Mouse (Mus musculus): ENCODE measurements around the gene Yipf2. TPM values are rescaled to one million over a fixed set of nuclear protein-coding genes. Genes with fewer than 3 reads are reported as not detected.
A peak's percentile ranks its signal among the peaks of the same experiment; 100 is the strongest.

The Yipf2 gene
- polyA plus RNA-seq, 1 experiment: 12.5 TPM

DNA sequence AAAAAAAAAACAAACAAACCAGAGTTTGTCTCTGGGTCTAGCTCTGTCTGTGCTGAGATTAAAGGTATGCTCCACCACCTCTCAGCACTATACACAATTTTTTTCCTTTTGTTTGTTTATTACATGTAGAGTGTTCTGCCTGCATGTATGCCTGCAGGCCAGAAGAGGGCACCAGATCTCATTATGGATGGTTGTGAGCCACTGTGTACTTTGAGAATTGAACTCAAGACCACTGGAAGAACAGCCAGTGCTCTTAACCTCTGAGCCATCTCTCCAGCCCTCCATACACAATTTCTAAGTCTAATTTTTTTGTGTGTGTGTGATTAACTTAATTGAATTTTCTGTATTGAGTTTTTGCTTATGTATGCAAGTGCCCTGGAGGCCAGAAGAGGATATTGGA, 33.9 kb upstream of the Yipf2 start:
- no peaks in the 10 kb centered on the region for H3K27me3 ChIP-seq (ENCODE audit: control insufficient read depth, insufficient read depth, insufficient read length)
- H3ac ChIP-seq (ENCODE audit: control insufficient read depth, insufficient read length, low read depth): no peak overlapping the region
- no peak overlapping the region for H3K4me3 ChIP-seq (ENCODE audit: insufficient read depth, poor library complexity, severe bottlenecking)
- H3K79me2 ChIP-seq (ENCODE audit: control insufficient read depth, insufficient read depth): peaks cover 100% of the 10 kb centered on the region
- H3K79me3 ChIP-seq (ENCODE audit: low read depth): peaks cover 92% of the 10 kb centered on the region
- TF ChIP-seq MYOG (IDR thresholded peaks at IDR 0.05; ENCODE audit: control insufficient read depth, extremely low read depth, insufficient read length) (no peak), CTCF (IDR thresholded peaks at IDR 0.05; ENCODE audit: control insufficient read depth, insufficient read depth, insufficient read length) (no peak), MYOD1 (IDR thresholded peaks at IDR 0.05; ENCODE audit: control insufficient read depth, insufficient read length, low read depth) (no peak), CEBPB (IDR thresholded peaks at IDR 0.05; ENCODE audit: low read depth) (no peak), MAX (IDR thresholded peaks at IDR 0.05) (no peak), USF1 (IDR thresholded peaks at IDR 0.05; ENCODE audit: low read depth) (no peak), FOSL1 (IDR thresholded peaks at IDR 0.05; ENCODE audit: insufficient read depth, low read length, poor library complexity, severe bottlenecking) (no peak)
- peaks cover 19% of the 10 kb centered on the region for H3K36me3 ChIP-seq (ENCODE audit: control insufficient read depth, insufficient read depth)

DNA sequence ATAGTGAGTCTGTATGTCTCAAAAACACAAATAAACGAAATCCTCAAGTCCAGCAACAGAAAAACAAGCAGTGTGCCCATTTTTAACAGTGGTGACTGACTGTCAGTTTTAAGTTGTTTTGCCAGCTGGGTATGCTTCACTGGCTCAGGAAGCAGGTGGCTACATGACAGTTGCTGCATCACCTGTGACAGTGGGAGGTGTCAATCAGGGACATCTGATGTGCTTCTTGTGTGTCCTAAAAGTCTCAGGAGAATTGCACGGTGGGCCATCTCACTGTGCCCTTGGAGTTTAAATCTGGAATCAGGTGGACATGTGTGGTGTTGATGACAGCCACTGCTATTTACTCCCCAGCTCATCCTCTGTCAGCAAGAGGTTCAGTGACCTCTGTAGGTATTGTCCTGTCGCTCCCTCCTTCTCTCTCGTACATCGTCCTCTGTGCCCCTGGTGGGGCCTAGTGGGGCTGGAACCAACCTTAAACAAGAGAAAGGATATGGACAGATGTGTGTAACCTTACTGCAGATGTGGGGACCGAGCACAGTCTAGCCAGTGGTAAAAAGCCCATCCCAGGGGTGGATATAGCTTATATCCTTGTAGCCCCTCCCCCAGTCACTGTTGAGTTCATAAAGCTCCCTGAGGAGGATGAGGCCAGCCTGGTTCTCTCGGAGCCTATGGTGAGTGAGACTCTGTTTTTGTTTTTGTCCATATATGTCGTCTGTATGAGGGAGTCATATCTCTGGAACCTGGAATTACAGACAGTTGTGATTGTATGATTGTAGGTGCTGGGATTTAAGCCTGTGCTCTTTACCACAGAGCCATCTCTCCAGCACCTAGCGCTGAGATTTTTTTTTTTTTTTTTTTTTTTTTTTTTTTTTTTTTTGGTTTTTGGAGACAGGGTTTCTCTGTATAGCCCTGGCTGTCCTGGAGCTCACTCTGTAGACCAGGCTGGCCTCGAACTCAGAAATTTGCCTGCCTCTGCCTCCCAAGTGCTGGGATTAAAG, 33.0 kb upstream of the Yipf2 start:
- no peak overlapping the region for H3ac ChIP-seq (ENCODE audit: control insufficient read depth, insufficient read length, low read depth)
- no peaks in the 10 kb centered on the region for H3K27me3 ChIP-seq (ENCODE audit: control insufficient read depth, insufficient read depth, insufficient read length)
- peaks cover 17% of the 10 kb centered on the region for H3K36me3 ChIP-seq (ENCODE audit: control insufficient read depth, insufficient read depth)
- no peak for TF ChIP-seq MYOG (IDR thresholded peaks at IDR 0.05; ENCODE audit: control insufficient read depth, extremely low read depth, insufficient read length)
- no peak for TF ChIP-seq CTCF (IDR thresholded peaks at IDR 0.05; ENCODE audit: control insufficient read depth, insufficient read depth, insufficient read length)
- no peak for TF ChIP-seq MYOD1 (IDR thresholded peaks at IDR 0.05; ENCODE audit: control insufficient read depth, insufficient read length, low read depth)
- TF ChIP-seq CEBPB (IDR thresholded peaks at IDR 0.05; ENCODE audit: low read depth): no peak
- TF ChIP-seq MAX (IDR thresholded peaks at IDR 0.05): no peak
- no peak for TF ChIP-seq FOSL1 (IDR thresholded peaks at IDR 0.05; ENCODE audit: insufficient read depth, low read length, poor library complexity, severe bottlenecking)
- no peak for TF ChIP-seq USF1 (IDR thresholded peaks at IDR 0.05; ENCODE audit: low read depth)
- H3K79me3 ChIP-seq (ENCODE audit: low read depth): peaks cover 93% of the 10 kb centered on the region
- H3K79me2 ChIP-seq (ENCODE audit: control insufficient read depth, insufficient read depth): peaks cover 100% of the 10 kb centered on the region
- H3K4me3 ChIP-seq (ENCODE audit: insufficient read depth, poor library complexity, severe bottlenecking): no peak overlapping the region

DNA sequence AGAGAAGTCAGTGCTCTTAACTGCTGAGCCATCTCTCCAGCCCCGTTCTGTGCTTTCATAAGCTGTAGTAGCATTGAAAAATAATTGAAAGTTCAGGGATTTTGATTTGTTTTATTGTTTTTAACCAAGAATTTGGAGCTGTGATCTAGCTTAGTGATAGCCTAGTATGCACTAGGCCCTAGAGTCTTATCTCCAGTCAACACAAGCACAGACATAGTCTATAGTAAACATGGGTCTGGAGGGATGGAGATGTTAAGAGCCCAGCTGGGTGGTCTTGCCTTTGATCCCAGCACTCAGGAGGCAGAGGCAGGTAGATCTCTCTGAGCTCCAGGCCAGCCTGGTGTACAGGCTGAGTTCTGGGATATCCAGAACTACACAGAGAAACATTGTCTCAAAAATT, 30.0 kb upstream of the Yipf2 start:
- Histone ChIP-seq H3ac (ENCODE audit: control insufficient read depth, insufficient read length, low read depth) (no peak overlapping the region), H3K79me3 (ENCODE audit: low read depth) (peaks cover 97% of the 10 kb centered on the region), H3K36me3 (ENCODE audit: control insufficient read depth, insufficient read depth) (peaks cover 13% of the 10 kb centered on the region), H3K4me3 (ENCODE audit: insufficient read depth, poor library complexity, severe bottlenecking) (no peak overlapping the region), H3K27me3 (ENCODE audit: control insufficient read depth, insufficient read depth, insufficient read length) (no peaks in the 10 kb centered on the region), H3K79me2 (ENCODE audit: control insufficient read depth, insufficient read depth) (peaks cover 100% of the 10 kb centered on the region)
- TF ChIP-seq MYOG (IDR thresholded peaks at IDR 0.05; ENCODE audit: control insufficient read depth, extremely low read depth, insufficient read length) (no peak), MAX (IDR thresholded peaks at IDR 0.05) (no peak), USF1 (IDR thresholded peaks at IDR 0.05; ENCODE audit: low read depth) (no peak), MYOD1 (IDR thresholded peaks at IDR 0.05; ENCODE audit: control insufficient read depth, insufficient read length, low read depth) (no peak), FOSL1 (IDR thresholded peaks at IDR 0.05; ENCODE audit: insufficient read depth, low read length, poor library complexity, severe bottlenecking) (no peak), CTCF (IDR thresholded peaks at IDR 0.05; ENCODE audit: control insufficient read depth, insufficient read depth, insufficient read length) (no peak), CEBPB (IDR thresholded peaks at IDR 0.05; ENCODE audit: low read depth) (no peak)

DNA sequence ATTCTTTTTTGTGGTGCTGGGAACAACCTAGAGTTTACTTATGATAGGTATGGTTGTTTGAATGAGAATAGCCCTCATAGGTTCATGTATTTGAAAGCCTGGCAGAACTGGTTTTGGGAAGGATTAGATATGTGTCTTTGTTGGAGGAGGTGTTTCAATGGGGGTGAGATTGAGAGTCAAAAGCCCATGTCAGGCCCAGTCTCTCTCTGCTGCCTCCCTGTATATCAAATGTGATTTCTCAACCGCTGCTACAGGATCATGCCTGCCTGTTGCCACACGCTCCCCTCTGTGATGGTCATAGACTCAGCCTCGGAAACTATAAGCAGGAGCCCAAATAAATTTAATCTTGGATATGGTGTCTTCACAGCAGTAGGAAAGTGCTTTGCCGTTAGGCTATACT, 27.6 kb upstream of the Yipf2 start:
- no peak overlapping the region for H3ac ChIP-seq (ENCODE audit: control insufficient read depth, insufficient read length, low read depth)
- peaks cover 87% of the 10 kb centered on the region for H3K79me3 ChIP-seq (ENCODE audit: low read depth)
- no peaks in the 10 kb centered on the region for H3K27me3 ChIP-seq (ENCODE audit: control insufficient read depth, insufficient read depth, insufficient read length)
- no peak overlapping the region for H3K4me3 ChIP-seq (ENCODE audit: insufficient read depth, poor library complexity, severe bottlenecking)
- H3K36me3 ChIP-seq (ENCODE audit: control insufficient read depth, insufficient read depth): peaks cover 13% of the 10 kb centered on the region
- H3K79me2 ChIP-seq (ENCODE audit: control insufficient read depth, insufficient read depth): peaks cover 95% of the 10 kb centered on the region
- TF ChIP-seq CEBPB (IDR thresholded peaks at IDR 0.05; ENCODE audit: low read depth): no peak
- TF ChIP-seq FOSL1 (IDR thresholded peaks at IDR 0.05; ENCODE audit: insufficient read depth, low read length, poor library complexity, severe bottlenecking): no peak
- no peak for TF ChIP-seq MAX (IDR thresholded peaks at IDR 0.05)
- TF ChIP-seq USF1 (IDR thresholded peaks at IDR 0.05; ENCODE audit: low read depth): no peak
- no peak for TF ChIP-seq CTCF (IDR thresholded peaks at IDR 0.05; ENCODE audit: control insufficient read depth, insufficient read depth, insufficient read length)
- TF ChIP-seq MYOD1 (IDR thresholded peaks at IDR 0.05; ENCODE audit: control insufficient read depth, insufficient read length, low read depth): no peak
- no peak for TF ChIP-seq MYOG (IDR thresholded peaks at IDR 0.05; ENCODE audit: control insufficient read depth, extremely low read depth, insufficient read length)

DNA sequence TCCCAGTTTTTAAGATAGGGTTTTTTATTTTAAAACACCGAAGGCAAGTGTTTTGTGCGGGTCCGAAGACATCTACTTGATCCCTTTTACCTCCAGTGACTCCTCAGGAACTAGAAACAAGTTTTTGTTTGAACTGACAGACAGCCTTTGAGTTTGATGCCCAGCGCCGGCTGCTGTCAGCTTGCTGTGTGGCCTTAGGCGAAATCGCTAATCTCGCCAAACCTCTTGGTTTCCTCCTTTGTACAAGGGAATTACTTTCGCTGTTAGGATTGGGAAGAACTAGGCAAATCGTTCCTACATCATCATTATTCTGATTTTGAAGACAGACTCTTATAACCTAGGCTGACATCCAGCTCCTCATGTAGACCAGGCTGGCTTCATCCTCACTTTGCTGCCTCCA, 24.4 kb upstream of the Yipf2 start:
- H3ac ChIP-seq (ENCODE audit: control insufficient read depth, insufficient read length, low read depth): peak overlapping the region; percentile 68
- H3K4me3 ChIP-seq (ENCODE audit: insufficient read depth, poor library complexity, severe bottlenecking): peak overlapping the region; percentile 71
- H3K27me3 ChIP-seq (ENCODE audit: control insufficient read depth, insufficient read depth, insufficient read length): no peaks in the 10 kb centered on the region
- H3K36me3 ChIP-seq (ENCODE audit: control insufficient read depth, insufficient read depth): peaks cover 8% of the 10 kb centered on the region
- TF ChIP-seq CEBPB (IDR thresholded peaks at IDR 0.05; ENCODE audit: low read depth) (no peak), CTCF (IDR thresholded peaks at IDR 0.05; ENCODE audit: control insufficient read depth, insufficient read depth, insufficient read length) (no peak), FOSL1 (IDR thresholded peaks at IDR 0.05; ENCODE audit: insufficient read depth, low read length, poor library complexity, severe bottlenecking) (no peak), MAX (IDR thresholded peaks at IDR 0.05) (no peak), MYOG (IDR thresholded peaks at IDR 0.05; ENCODE audit: control insufficient read depth, extremely low read depth, insufficient read length) (no peak), MYOD1 (IDR thresholded peaks at IDR 0.05; ENCODE audit: control insufficient read depth, insufficient read length, low read depth) (no peak), USF1 (IDR thresholded peaks at IDR 0.05; ENCODE audit: low read depth) (no peak)
- peaks cover 56% of the 10 kb centered on the region for H3K79me3 ChIP-seq (ENCODE audit: low read depth)
- peaks cover 71% of the 10 kb centered on the region for H3K79me2 ChIP-seq (ENCODE audit: control insufficient read depth, insufficient read depth)

Data from C2C12 (cell line).